Mouse (Mus musculus) stomach, postnatal 0 days (tissue): Measurements from ENCODE around the gene Cfap99.

ENCODE experiments used
- CTCF ChIP-seq: IDR thresholded peaks from 2 replicates; pipeline ENCODE4 v1.5.1; 2016; ENCODE audit warnings: antibody characterized with exemption, low read depth, mild to moderate bottlenecking, moderate library complexity
- EP300 ChIP-seq: optimal IDR thresholded peaks from 2 replicates; pipeline ENCODE3; 2016; ENCODE audit warnings: antibody characterized with exemption

DNA sequence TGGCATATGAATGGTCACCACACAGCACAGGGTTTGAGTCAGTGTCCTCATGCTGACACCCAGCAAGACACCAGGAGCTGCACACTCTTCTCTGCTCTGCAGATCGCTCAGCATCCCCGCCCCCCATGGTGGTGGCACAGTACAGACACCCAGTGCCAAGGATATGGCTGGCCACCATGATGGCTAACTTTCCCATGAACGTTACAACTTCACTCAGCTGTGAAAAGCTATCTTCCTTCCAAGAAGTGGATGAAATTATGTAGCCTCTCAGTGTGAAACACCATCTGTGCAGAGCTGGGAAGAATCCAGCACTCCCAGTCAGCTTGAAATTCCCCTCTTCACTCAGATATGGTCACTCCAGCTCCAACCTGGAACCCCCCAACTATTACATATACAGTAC is 14.1 kb upstream of the Cfap99 start:
- no peak for TF ChIP-seq CTCF
- TF ChIP-seq EP300 = no peak
